Mouse (Mus musculus) retina, embryonic 14.5 days (tissue): ENCODE measurements around the gene Apol8.

ENCODE experiments used
- DNase-seq: peaks from one replicate; pipeline ENCODE4 v3.0.0-alpha.2; 2015; ENCODE audit warnings: low spot score

Gene Apol8

DNA sequence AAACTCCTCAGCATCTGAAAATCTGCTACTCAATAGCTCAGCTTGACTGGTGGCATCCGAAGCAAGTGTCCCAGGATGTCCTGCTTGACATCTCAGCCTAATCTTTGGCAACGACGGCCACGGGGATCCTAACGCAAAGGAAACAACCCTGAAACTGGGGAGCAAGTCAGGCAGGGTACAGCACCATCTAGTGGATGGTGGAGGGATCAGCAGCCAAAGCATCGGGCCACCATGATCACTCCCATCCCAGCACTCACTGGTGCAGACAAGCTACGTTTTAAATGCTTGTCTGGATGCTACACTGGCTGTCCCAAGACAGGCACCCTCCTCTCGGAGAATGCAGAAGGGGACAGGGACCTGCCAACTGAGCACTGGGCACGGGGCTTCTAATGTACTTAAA, at the start of gene Apol8:
TSS of gene Apol8 (minus strand) at position 156 of the 400 bp plus-strand sequence.
- DNase-seq = peak; percentile 84

DNA sequence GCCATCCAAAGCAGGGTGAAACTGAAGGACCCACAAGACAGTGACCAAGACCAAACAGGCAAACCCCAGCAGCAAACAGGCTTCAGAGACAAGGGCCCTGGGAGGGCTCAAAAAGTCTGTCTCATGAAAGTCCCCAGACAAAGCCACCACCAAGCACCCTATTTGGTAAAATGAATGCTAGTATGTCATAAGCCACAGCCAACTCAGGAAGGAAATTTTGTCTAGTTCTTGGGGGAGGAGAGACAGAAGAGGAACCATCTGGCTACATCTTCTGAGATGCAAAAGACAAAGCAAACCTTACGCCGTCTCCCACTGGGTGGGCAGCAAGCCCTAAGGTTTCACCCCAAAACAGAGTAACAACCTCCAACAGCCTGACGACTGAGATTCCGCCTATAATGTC, 48.9 kb upstream of the Apol8 start:
- no peak for DNase-seq

DNA sequence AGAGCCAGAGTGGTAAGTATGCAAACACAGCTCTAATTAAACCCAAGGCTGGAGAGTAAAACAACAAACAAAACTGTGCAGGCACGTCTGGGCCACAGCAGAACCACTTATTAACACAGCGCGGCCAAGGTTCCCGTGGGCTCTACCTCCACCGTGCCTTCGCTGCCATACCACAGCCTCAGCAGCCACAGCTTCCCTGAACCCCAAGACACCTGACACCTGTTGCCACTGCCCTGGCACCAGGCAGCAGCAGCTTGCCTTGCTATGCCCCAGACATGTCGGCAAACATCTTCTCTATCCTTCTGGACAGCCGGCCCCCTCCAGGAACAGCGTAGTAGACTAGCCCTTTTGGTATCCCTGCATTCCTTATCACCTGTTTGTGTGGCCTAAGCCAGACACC, 48.1 kb upstream of the Apol8 start:
- DNase-seq = no peak

GRCm38 (mm10) chr15:77804460-77804859, 47.7 kb upstream of the Apol8 start:
- no peak for DNase-seq

- DNase-seq = no peak
Measured at GRCm38 (mm10) chr15:77803747-77804146, 46.9 kb upstream of the Apol8 start.

DNA sequence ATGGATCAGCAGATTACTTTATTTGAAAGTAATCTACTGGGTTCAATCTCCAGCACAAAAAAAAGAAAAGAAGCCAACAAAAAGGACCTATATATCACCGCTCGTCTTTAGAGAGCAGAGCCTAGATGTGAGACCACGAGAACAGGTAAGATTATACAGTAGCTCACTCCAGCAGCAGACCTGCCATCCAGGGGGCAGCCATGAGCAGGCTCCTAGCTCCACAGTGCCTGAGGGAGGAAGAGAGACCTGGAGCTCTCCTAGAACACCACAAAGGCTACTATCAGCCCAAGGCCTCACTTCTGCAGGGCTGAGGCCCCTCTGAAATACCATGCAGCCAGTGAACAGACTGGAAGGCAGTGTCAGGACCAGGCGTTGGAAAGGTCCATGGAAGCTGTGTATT, 46.2 kb upstream of the Apol8 start:
- no peak for DNase-seq

DNA sequence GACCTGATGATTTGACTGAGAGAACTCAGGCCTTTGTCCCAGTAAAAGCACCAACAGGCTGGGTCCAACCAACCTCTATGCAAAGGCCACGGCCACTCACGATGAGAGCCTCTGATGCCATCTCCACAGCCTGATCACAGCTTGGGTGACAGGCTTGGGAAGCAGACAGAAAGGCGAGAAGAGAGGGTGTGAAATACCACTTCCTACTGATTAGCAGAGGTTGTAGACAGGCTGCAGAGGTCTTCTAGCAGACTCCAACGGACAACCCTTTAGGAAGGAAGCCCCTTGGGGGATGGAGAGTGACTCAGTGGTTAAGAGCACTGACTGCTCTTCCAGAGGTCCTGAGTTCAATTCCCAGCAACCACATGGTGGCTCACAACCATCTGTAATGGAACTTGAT, 44.4 kb upstream of the Apol8 start:
- no peak for DNase-seq

GRCm38 (mm10) chr15:77800511-77800910, 43.7 kb upstream of the Apol8 start:
- DNase-seq = no peak

GRCm38 (mm10) chr15:77799491-77800474, 43.0 kb upstream of the Apol8 start:
- no peak for DNase-seq

DNA sequence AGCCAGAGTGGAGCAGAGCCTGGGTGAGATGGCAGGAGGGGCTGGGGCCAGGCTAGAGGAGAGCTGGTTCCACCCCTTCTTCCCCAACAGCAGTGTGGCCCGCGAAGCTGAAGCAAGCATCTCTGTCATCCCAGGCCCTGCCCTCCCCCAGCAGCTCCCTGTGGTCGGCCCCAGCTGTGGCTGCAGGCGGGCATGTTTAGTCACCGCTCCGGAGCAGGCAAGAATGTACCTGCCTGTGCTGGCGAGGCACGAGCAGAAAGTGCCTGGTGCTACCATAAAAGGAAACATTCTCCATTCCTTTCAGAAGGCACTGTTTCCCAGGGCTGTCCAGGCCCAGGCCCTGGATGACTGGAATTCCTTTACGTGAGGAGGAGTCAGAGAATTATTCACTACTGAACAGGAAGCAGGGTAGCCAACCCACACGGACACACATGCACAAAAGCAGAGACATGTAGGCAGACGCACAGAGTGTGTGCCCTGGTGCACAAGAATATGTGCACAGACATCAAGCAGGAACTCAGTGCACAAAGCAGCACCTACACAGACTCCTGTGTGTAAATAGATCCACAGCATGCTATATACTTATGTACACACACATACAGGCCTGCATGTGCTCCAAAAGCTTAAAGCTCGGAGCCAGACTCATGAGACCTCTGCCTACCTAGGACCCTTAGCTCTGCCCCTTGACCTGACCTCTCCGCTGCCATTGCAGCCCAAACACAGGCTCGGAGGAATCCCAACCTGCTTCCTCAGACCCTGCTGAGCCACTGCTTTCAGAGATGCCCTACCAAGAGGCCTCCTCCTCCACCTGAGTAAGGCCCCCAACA, 42.1 kb upstream of the Apol8 start:
- DNase-seq = peak; percentile 25

DNA sequence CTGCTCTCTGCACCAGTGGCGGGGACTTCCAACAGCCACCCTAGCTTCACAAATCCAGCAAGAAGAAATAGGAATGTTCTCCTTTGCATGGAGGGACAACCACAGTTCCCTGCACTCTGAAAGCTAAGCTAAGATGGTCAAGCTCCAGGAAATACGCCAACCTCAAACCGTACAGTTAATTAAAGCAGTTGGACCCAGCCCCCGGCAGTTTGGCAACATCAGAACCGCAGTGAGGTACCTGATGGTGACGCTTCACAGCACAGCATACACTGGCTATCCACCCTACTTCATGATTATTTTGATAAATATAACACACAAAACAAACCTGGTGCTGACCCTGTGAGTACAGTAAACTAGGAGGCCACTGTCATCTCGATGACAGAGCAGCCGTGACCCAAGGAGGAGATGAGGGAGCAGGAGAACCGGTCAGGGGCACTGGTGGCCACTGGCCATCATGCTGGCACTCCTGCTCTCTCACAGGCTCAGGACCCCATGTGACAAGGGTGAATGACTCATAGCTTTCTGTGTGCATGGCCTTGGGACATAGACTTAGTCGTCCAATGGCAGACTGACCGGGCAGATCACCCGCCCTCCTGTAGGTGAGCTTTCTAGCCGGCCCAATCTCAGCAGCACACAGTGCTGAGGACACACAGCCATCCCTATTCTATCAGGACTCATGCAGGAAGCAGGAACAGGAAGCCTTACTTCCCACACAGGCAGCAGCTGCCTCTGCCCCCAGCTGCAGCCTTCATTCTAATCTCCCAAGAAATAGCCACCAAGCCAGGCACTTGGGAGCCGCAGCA, 41.0 kb upstream of the Apol8 start:
- DNase-seq = no peak

DNA sequence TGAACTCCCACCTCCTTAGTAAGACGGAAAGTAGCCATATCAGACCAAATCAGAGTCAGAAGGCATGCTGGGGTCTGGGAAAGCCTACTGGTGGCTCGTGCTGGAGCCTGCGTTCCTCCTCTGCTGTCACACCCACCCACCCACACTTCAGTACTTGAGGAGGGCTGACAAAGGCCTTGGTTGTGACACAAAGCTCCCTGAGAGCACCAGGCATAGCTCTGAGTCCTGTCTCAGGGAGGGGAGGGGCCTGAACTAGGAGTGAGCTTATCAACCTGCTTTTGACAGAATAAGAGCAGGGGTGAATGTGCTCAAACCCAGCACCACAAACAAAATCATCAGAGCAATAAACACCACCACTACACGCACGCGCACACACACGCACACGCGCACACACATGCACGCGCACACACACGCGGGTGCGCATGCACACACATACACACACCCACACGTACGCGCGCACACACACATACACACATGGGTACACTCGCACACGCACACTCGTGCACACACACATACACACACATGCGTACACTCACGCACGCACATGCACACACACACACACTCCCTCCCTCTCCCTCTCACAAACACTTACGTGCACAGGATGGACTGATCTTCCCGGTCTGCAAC, 39.7 kb upstream of the Apol8 start:
- DNase-seq = no peak

DNA sequence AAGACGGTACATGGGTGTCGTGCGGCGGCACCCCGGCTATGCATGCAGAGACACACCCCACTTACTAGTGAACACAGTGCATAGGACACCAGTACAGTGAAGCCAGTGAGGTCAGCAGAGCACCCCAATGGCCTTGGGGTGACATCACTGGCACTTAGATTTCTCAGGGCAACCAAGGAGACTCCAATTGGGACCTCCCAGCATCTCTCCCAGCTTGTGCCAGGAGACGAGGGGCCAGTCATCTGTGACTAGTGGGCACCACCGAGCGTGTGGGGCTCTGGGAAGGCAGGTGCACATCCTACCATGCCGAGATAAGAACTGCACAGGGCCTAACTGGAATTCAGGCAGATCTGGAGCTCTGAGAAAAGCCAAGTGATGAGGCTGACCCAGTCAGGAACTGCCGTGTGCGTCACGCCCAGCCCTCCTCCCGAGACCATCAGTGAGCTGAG, 38.1 kb upstream of the Apol8 start:
- DNase-seq = no peak

GRCm38 (mm10) chr15:77794138-77794907, 37.5 kb upstream of the Apol8 start:
- DNase-seq = no peak

DNA sequence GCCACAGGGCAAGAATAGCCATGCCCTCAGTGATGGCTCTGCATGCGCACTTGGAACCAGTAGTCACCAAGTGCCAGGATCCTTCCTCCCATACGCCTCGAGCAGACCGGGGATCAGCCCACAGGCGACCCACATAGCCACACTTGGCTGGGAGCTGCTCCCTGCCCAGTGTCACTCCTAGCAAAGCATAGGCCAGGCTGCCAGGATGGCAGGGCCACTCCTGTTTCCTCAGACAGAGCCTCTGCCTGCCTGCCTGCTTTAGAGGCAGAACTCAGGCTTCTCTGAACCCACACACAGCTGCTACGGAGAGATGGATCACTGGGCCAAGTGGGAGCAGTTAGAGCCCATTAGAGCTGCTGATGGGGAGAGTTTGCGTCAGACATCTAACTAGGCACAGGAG, 36.8 kb upstream of the Apol8 start:
- DNase-seq = no peak

- DNase-seq = no peak
Measured at GRCm38 (mm10) chr15:77793094-77793493, 36.3 kb upstream of the Apol8 start.

- DNase-seq = no peak
Measured at GRCm38 (mm10) chr15:77792056-77792455, 35.3 kb upstream of the Apol8 start.

DNA sequence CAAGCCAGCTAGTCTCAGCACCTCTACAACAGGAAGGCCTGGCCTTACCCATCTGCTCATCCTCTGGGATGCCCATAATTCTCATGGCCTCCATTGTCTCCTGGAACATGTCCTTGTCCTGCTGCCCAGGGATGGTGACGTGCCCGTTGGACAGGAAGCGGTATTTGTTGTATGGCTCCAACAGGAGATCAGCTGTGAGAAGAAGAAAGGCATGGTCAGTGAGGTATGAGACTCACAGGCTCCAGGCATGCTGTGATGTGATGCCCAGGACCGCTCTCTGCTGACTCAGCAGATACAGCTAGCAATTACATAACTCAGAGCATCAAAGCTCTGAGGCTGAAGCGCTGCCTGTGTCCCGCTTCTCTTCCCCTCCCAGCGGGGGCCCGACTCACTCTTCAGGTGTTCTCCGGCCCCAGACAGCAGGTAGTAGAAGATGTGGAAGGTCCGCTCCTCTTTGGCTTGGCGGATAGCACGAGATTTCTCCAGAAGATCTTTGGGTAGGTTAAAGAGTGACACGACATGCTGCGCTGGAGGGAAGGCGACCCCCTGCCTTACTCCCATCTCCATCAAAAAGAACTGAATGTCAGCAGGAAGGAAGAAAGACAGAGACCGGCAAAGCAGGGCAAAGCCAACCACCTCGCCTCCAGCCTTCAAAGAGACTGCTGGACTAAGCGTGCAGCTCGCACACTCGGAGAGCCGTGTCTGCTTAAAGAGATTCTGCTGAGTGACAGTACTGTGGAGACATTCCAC, 34.0 kb upstream of the Apol8 start:
- no peak for DNase-seq

- no peak for DNase-seq
Measured at GRCm38 (mm10) chr15:77789186-77789585, 32.4 kb upstream of the Apol8 start.

DNA sequence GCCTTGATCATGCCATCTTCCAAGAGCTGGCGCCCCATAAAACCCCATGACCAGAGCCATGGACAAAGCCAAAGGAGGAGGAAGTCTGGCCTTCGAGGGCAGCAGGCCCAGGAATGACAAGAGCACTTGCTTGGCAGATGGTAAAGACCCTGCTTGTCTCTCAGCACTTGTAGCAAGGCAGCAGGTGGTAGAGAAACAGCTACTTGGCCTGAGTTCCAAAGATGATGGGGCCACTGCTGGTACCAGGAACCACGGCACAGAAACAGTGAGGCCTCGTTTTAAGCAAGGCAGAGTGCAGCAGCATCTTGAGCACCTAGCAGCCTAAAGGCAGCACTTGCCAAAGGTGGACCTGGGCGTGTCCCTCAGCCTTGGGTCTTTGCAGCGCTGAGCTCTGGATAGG, 31.6 kb upstream of the Apol8 start:
- DNase-seq = no peak
